Mouse (Mus musculus) kidney, adult 2 months (tissue): ENCODE data around the gene Olfr332.

ENCODE experiments used
- CTCF ChIP-seq: fragments of 200-500 bp; conservative IDR thresholded peaks from 2 replicates; pipeline ENCODE4 v1.5.1; 2011; ENCODE audit warnings: low read depth, mild to moderate bottlenecking, control low read depth, low read length, moderate library complexity, mixed read lengths; ENCODE audit not compliant: insufficient read depth, insufficient read length
- POLR2A ChIP-seq: fragments of 200-500 bp; IDR thresholded peaks from one replicate; pipeline ENCODE4 v1.6.1; 2011; ENCODE audit warnings: low read depth, low read length, control low read depth

DNA sequence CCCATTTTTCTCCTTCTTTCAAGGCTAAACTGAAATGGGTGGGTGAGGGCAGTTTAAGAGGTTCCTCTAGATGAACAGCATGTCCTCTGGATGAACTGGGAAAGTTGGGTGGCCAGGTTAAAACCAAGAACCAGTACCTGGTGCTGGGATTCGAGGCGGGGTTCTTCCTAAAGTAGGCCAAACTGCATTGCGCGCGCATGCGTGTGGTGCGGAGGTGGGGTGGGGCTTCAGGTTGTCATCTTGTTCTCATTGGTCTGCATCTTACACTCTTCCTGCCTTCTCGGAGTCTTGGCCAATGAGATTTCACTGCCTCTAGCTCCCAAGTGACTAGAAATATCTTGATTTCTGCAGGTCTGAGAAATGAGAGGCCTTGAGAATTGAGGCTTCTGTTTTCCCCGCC, 39.6 kb downstream of the Olfr332 start, which contains the start of gene Lypd9:
- TF ChIP-seq CTCF, result no peak
- no peak for TF ChIP-seq POLR2A
